In genomic region chr8:121861276-121861675, GRCm38 (mm10) we compare ENCODE assay signal across 20 mouse cellular contexts. TPM values are rescaled to one million over a fixed set of nuclear protein-coding genes. Genes with fewer than 3 reads are reported as not detected.
DNase-seq lines count a peak whose midpoint lies in the region; ATAC-seq lines count a peak whose summit lies in the region.
"Had no signal": no experiment of that assay in that cellular context is flagged by ENCODE, and none has a peak within 500 bp of the region (broad histone marks: within the 10 kb centered on the region; RNA-seq: fewer than 3 reads in every experiment).

No protein-coding gene starts in this region.

- no peaks in the 10 kb centered on the region for H3K4me1 ChIP-seq in embryonic facial prominence, embryonic 11.5 days (ENCODE audit: control insufficient read depth, insufficient read depth, low read length)
- peaks cover 24% of the 10 kb centered on the region for H3K4me1 ChIP-seq in embryonic facial prominence, embryonic 10.5 days
- peaks cover 8% of the 10 kb centered on the region; the same call in 1 of the 2 replicates for H3K4me1 ChIP-seq in hindbrain, embryonic 12.5 days
- H3K4me1 ChIP-seq: forebrain, embryonic 12.5 days; midbrain, embryonic 15.5 days had no signal

- no peak overlapping the region for H3K9ac ChIP-seq in embryonic facial prominence, embryonic 11.5 days (replicated peaks; ENCODE audit: low read length)
- no peak overlapping the region for H3K9ac ChIP-seq in hindbrain, embryonic 12.5 days
- H3K9ac ChIP-seq: forebrain, embryonic 12.5 days; limb, embryonic 13.5 days; liver, embryonic 15.5 days; midbrain, embryonic 15.5 days; stomach, embryonic 15.5 days had no signal

- intact Hi-C loops in left cerebral cortex, postnatal 4 days (cut with DNase I) = no loop called here

- H3K27ac ChIP-seq in embryonic facial prominence, embryonic 11.5 days (replicated peaks; ENCODE audit: low read depth, low read length) = no peak overlapping the region
- no peak overlapping the region; the same call in 1 of the 2 replicates for H3K27ac ChIP-seq in embryonic facial prominence, embryonic 10.5 days (replicated peaks)
- H3K27ac ChIP-seq in hindbrain, embryonic 12.5 days = no peak overlapping the region
- H3K27ac ChIP-seq: forebrain, embryonic 12.5 days; left cerebral cortex, adult 2 months; limb, embryonic 13.5 days; liver, embryonic 15.5 days; midbrain, embryonic 15.5 days; stomach, embryonic 15.5 days had no signal

- H3K4me3 ChIP-seq in embryonic facial prominence, embryonic 11.5 days (ENCODE audit: low read depth, low read length) = no peak overlapping the region
- H3K4me3 ChIP-seq in embryonic facial prominence, embryonic 10.5 days = no peak overlapping the region
- no peak overlapping the region for H3K4me3 ChIP-seq in hindbrain, embryonic 12.5 days
- H3K4me3 ChIP-seq: forebrain, embryonic 12.5 days; left cerebral cortex, adult 2 months; limb, embryonic 13.5 days; liver, embryonic 15.5 days; midbrain, embryonic 15.5 days; stomach, embryonic 15.5 days had no signal

- peak; percentile 26 for DNase-seq in embryonic facial prominence, embryonic 11.5 days (ENCODE audit: low spot score)
- no peak for DNase-seq in embryonic facial prominence, embryonic 10.5 days (ENCODE audit: low spot score)
- DNase-seq in 416B (ENCODE audit: low read depth) = peak; percentile 52
- DNase-seq in frontal cortex, adult 2 months (ENCODE audit: extremely low spot score in 1 of 2, low spot score in 1 of 2) = no peak
- DNase-seq in left cerebral cortex, postnatal 4 days = no peak
- DNase-seq: gastrocnemius, postnatal 36 days; kidney, adult 11 months; kidney, postnatal 14 days; thymus, postnatal 4 days had no signal

- no peaks in the 10 kb centered on the region for H3K27me3 ChIP-seq in embryonic facial prominence, embryonic 11.5 days (ENCODE audit: control insufficient read depth, insufficient read depth, low read length)
- no peaks in the 10 kb centered on the region for H3K27me3 ChIP-seq in embryonic facial prominence, embryonic 10.5 days (replicated peaks; ENCODE audit: low read depth, poor library complexity, severe bottlenecking)
- H3K27me3 ChIP-seq in hindbrain, embryonic 12.5 days = no peaks in the 10 kb centered on the region
- H3K27me3 ChIP-seq: limb, embryonic 13.5 days; midbrain, embryonic 15.5 days; stomach, embryonic 15.5 days had no signal

- 46% methylated on average over 6 of the region's 6 CpGs for WGBS in embryonic facial prominence, embryonic 11.5 days
- 42% methylated on average over 6 of the region's 6 CpGs for WGBS in embryonic facial prominence, embryonic 10.5 days
- 65% methylated on average over 6 of the region's 6 CpGs for WGBS in hindbrain, embryonic 12.5 days

- H3K36me3 ChIP-seq in embryonic facial prominence, embryonic 11.5 days (replicated peaks; ENCODE audit: control insufficient read depth, insufficient read depth, low read depth, low read length) = no peaks in the 10 kb centered on the region
- no peaks in the 10 kb centered on the region for H3K36me3 ChIP-seq in embryonic facial prominence, embryonic 10.5 days (replicated peaks)
- H3K36me3 ChIP-seq in hindbrain, embryonic 12.5 days = no peaks in the 10 kb centered on the region
- H3K36me3 ChIP-seq: forebrain, embryonic 12.5 days; limb, embryonic 13.5 days; liver, embryonic 15.5 days; midbrain, embryonic 15.5 days; stomach, embryonic 15.5 days had no signal

- no peaks in the 10 kb centered on the region for H3K9me3 ChIP-seq in embryonic facial prominence, embryonic 11.5 days (replicated peaks; ENCODE audit: control insufficient read depth, low read length)
- 0 out of 2 replicates have a peak, but pooled peaks cover 2% of the 10 kb centered on the region for H3K9me3 ChIP-seq in embryonic facial prominence, embryonic 10.5 days
- no peaks in the 10 kb centered on the region for H3K9me3 ChIP-seq in hindbrain, embryonic 12.5 days (replicated peaks)
- H3K9me3 ChIP-seq: forebrain, embryonic 12.5 days; limb, embryonic 13.5 days; liver, embryonic 15.5 days; midbrain, embryonic 15.5 days; stomach, embryonic 15.5 days had no signal

- ATAC-seq in embryonic facial prominence, embryonic 11.5 days (replicated peaks; ENCODE audit: insufficient number of reproducible peaks, low FRiP score, low TSS enrichment, low read depth) = no peak
- peak; percentile 78 for ATAC-seq in common myeloid progenitor, adult 5-6 weeks (replicated peaks; ENCODE audit: low read depth, poor library complexity, severe bottlenecking)
- peak; percentile 97 for ATAC-seq in megakaryocyte, adult 5-6 weeks (ENCODE audit: poor library complexity, severe bottlenecking)
- ATAC-seq in hindbrain, embryonic 12.5 days (ENCODE audit: low FRiP score) = no peak
- ATAC-seq: hindbrain, embryonic 16.5 days; midbrain, embryonic 15.5 days had no signal

- no peak overlapping the region for H3K4me2 ChIP-seq in embryonic facial prominence, embryonic 11.5 days (ENCODE audit: low read depth, low read length)
- no peak overlapping the region for H3K4me2 ChIP-seq in hindbrain, embryonic 12.5 days (replicated peaks)
- H3K4me2 ChIP-seq: forebrain, embryonic 12.5 days; heart, embryonic 11.5 days; limb, embryonic 13.5 days; liver, embryonic 15.5 days; midbrain, embryonic 15.5 days; stomach, embryonic 15.5 days had no signal

RNA-seq across cellular contexts. Expression of gene Klhdc4, which starts 31.9 kb away (rescaled TPM):
- polyA plus RNA-seq in embryonic facial prominence, embryonic 11.5 days (2014; fragmentation: Nextera tagmentation; extraction: Ambion mirVana) = 43.1 and 45.3 TPM in 2 replicates
- 67.3 and 71.2 TPM in 2 replicates for polyA plus RNA-seq in embryonic facial prominence, embryonic 10.5 days (2016; fragmentation: Nextera tagmentation; extraction: Ambion mirVana)
- 24.4 and 33.7 TPM in 2 replicates for total RNA-seq in common myeloid progenitor, adult 5-6 weeks (2017)
- total RNA-seq in megakaryocyte, adult 5-6 weeks (2015) = 12.7 and 17.2 TPM in 2 replicates
- 38.3 and 43.4 TPM in 2 replicates for total RNA-seq in megakaryocyte, adult 5-6 weeks (2017)
- polyA plus RNA-seq in hindbrain, embryonic 12.5 days (2016; fragmentation: Nextera tagmentation; extraction: Ambion mirVana) = 43.0 and 43.4 TPM in 2 replicates
- polyA plus RNA-seq in frontal cortex, adult 2 months (2012; rRNA removed) = 44.5 and 50.3 TPM in 2 replicates
- 10 to 100 TPM; 39.7 to 45.2 TPM for total RNA-seq in left cerebral cortex, postnatal 4 days (2021)

RNA-seq across cellular contexts. Expression of gene Slc7a5, which starts 46.2 kb away (rescaled TPM):
- 17.7 and 19.7 TPM in 2 replicates for polyA plus RNA-seq in embryonic facial prominence, embryonic 11.5 days (2014; fragmentation: Nextera tagmentation; extraction: Ambion mirVana)
- 18.7 and 21.0 TPM in 2 replicates for polyA plus RNA-seq in embryonic facial prominence, embryonic 10.5 days (2016; fragmentation: Nextera tagmentation; extraction: Ambion mirVana)
- total RNA-seq in common myeloid progenitor, adult 5-6 weeks (2017) = 27.6 and 44.5 TPM in 2 replicates
- 8.7 and 9.3 TPM in 2 replicates for total RNA-seq in megakaryocyte, adult 5-6 weeks (2015)
- total RNA-seq in megakaryocyte, adult 5-6 weeks (2017) = 6.5 and 8.5 TPM in 2 replicates
- polyA plus RNA-seq in hindbrain, embryonic 12.5 days (2016; fragmentation: Nextera tagmentation; extraction: Ambion mirVana) = 29.4 and 33.2 TPM in 2 replicates
- 63.7 and 70.1 TPM in 2 replicates for polyA plus RNA-seq in frontal cortex, adult 2 months (2012; rRNA removed)
- 100 to 1,000 TPM; 150 to 153 TPM for total RNA-seq in left cerebral cortex, postnatal 4 days (2021)

Comparison
In these comparisons a context has a peak if more than half of its experiments do, and no peak if none do; other contexts are left out.
1. DNase-seq: peak in embryonic facial prominence, embryonic 11.5 days (single experiment) and 416B (single experiment); none in embryonic facial prominence, embryonic 10.5 days (single experiment), frontal cortex, adult 2 months (0 of 2) and left cerebral cortex, postnatal 4 days (single experiment).
2. ATAC-seq: peak in common myeloid progenitor, adult 5-6 weeks (single experiment) and megakaryocyte, adult 5-6 weeks (single experiment); none in embryonic facial prominence, embryonic 11.5 days (single experiment) and hindbrain, embryonic 12.5 days (single experiment).